Mouse (Mus musculus) testis, adult 2 months (tissue): ENCODE data around the gene Grm7.

ENCODE experiments used
- CTCF ChIP-seq: fragments of 200-500 bp; IDR thresholded peaks from 2 replicates; pipeline ENCODE4 v1.5.1; 2012; ENCODE audit warnings: low read depth, mild to moderate bottlenecking, inconsistent platforms, low read length, moderate library complexity; ENCODE audit not compliant: control insufficient read depth, insufficient read depth, insufficient replicate concordance
- POLR2A ChIP-seq: fragments of 200-500 bp; IDR thresholded peaks from 2 replicates; pipeline ENCODE4 v1.6.1; 2012; ENCODE audit warnings: low read depth, mild to moderate bottlenecking, inconsistent platforms, low read length, moderate library complexity; ENCODE audit not compliant: control insufficient read depth

DNA sequence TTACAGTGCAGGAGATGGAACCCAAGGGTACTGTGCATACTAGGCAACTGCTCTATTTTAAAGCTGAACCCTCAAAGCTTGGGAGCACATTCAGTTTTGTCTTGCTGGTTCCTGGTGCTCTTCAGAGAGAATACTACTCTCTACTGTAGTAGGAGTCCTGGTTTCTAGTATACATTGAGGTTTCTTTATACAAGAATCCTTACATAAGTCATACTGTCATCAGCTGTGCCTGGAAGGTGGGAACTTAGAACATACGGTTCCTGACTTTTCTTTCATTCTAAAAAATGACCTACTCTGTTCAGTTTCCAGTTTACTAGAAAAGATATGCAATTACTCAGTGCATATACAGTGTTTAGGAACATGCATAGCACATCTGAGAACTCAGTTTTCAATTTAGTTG lies 449.4 kb downstream of the Grm7 start:
- TF ChIP-seq CTCF, result no peak
- no peak for TF ChIP-seq POLR2A
